Mouse (Mus musculus): ENCODE results near the gene Ppm1n.

The Ppm1n gene

DNA sequence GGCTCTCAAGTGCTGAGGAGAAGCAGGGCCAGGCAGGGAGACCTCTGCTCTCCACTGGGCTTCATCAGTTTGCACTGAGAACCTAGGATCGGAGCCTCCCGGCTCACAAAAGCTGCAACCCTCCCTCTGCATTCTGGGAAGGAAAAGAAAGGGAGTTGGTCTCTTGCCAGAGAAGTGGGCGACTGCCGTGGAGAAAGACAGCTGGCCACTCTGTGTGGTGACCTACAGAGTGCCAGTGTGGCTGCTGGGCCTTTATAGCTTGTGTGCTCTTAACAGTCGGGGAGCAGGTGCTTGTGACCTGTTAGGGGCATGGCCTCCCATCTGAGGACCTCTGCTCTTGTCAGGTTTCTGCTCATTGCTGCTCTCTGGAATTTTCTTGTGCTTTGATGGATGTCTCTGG lies 36.0 kb downstream of the Ppm1n start:
- no peak for DNase-seq

GRCm38 (mm10) chr7:19242005-19242404 lies 37.9 kb downstream of the Ppm1n start:
- no peak for DNase-seq

- DNase-seq, result no peak
Observed at GRCm38 (mm10) chr7:19240905-19241463, 38.9 kb downstream of the Ppm1n start.

- DNase-seq, result no peak
Observed at GRCm38 (mm10) chr7:19239986-19240385, 39.9 kb downstream of the Ppm1n start.

DNA sequence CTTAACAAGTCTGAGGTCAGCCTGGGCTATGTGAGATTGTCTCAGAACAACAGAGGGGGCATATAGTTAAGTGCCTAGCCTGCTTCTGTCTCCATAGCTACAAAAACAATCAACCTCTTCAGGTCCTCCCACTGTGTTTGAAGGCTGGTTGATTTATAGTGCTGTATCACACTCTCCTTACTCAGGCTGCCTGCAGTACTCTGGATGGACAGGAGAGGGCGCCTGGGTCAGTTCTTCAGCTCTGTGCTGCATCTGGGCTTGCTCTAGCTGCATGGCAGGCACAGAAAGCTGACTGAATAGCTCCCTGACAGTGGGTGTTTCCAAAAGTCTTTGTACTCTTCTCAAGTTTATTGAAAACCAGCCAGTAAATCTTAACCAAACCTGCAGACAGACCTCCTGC lies 40.4 kb downstream of the Ppm1n start:
- DNase-seq, result peak; percentile 94

- no peak for DNase-seq
Observed at GRCm38 (mm10) chr7:19238344-19238743, 41.5 kb downstream of the Ppm1n start.

- no peak for DNase-seq
Observed at GRCm38 (mm10) chr7:19236411-19236810, 43.5 kb downstream of the Ppm1n start.

DNA sequence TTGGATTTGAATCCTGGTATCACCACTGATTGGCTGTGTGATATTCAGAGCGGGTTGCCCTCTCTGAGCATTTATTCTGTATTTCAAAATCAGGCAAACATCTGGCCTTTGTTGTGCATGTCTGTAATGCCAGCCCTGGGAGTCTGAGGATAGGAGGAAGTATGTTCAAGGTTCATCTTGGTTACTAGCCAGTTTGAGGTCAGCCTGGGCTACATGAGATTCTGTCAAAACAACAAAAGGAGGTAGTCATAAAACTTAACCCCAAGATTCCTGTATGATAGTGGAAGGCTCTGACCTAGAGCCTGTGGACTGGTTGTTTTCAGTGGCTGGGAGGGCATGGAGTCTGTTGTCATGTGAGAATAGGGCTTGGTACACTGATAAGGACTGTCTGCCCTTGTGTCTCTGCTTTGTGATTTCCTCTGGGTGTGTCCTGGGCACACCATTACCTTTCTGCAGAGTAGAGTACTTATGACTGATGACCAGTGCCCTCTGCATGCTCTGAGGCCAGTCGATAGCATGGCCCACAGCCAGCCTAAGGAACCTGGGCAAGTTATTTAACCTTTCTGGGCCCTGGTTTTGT lies 44.7 kb downstream of the Ppm1n start:
- no peak for DNase-seq

- DNase-seq, result no peak
Observed at GRCm38 (mm10) chr7:19234652-19235051, 45.2 kb downstream of the Ppm1n start.

GRCm38 (mm10) chr7:19231849-19232248 lies 48.0 kb downstream of the Ppm1n start:
- DNase-seq, result no peak

- no peak for DNase-seq
Observed at GRCm38 (mm10) chr7:19230899-19231298, 49.0 kb downstream of the Ppm1n start.

GRCm38 (mm10) chr7:19230041-19230580 lies 49.8 kb downstream of the Ppm1n start:
- DNase-seq, result no peak

DNA sequence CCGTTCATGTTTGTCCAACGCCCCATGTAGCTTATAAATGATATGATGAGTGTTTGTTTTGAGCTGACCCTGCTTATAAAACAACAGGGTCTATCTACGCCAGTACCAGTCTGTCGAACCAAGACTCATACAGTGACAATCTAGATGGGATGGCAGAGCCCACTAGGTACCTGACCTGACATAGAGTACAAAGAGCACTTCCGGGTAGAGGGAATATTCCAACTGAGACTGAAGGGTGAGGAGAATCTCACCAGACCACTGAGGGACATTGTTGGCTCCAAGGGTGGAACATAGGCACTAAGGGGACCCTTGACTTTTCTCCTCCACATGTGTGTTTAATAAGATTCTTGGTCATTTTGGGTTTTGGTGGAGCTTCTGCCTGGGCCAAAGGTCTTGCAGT lies 50.5 kb downstream of the Ppm1n start:
- no peak for DNase-seq

GRCm38 (mm10) chr7:19228793-19229148 lies 51.1 kb downstream of the Ppm1n start:
- DNase-seq, result no peak

DNA sequence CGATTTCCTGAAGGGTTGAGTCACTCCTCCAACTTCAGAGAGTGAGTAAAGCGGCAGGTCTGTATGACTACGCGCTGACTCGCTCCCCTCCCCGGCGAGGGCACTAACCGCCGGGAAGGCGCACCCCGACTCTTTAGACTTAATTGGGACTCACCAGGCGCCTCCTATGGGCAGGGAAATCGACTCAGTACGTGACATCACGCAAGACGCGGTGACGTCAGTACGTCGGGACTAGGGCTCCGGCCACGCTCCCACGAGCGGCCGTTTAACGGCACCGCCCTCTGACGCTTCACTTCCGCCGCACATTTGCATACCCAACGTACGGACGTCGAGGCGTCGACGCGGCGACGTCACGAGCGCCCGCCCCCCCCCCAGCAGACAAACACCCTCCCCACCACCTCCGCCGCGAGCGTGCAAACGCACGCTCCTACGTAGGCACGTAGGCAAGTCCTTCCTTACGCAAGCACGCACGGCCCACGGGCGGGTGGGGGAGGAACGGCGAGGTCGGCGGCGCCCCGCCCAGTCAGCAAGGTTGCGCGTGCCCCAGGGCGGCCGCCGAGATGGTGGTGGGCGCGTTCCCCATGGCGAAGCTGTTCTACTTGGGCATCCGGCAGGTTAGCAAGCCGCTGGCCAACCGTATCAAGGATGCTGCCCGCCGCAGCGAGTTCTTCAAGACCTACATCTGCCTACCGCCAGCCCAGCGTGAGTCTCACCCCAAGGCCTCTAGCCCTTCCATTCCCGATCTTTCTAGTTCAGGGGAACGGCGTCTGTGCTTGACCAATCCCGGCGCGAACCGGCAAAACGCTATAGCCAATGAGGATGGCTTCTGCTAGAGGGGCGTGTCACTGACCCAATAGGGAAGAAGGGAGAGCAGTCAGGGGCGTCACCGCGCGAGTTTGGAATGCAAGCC lies 51.7 kb downstream of the Ppm1n start, which contains the start of gene Opa3:
TSS of gene Opa3 (plus strand) at position 452 of the 910 bp plus-strand sequence.
- peak; percentile 99 for DNase-seq

DNA sequence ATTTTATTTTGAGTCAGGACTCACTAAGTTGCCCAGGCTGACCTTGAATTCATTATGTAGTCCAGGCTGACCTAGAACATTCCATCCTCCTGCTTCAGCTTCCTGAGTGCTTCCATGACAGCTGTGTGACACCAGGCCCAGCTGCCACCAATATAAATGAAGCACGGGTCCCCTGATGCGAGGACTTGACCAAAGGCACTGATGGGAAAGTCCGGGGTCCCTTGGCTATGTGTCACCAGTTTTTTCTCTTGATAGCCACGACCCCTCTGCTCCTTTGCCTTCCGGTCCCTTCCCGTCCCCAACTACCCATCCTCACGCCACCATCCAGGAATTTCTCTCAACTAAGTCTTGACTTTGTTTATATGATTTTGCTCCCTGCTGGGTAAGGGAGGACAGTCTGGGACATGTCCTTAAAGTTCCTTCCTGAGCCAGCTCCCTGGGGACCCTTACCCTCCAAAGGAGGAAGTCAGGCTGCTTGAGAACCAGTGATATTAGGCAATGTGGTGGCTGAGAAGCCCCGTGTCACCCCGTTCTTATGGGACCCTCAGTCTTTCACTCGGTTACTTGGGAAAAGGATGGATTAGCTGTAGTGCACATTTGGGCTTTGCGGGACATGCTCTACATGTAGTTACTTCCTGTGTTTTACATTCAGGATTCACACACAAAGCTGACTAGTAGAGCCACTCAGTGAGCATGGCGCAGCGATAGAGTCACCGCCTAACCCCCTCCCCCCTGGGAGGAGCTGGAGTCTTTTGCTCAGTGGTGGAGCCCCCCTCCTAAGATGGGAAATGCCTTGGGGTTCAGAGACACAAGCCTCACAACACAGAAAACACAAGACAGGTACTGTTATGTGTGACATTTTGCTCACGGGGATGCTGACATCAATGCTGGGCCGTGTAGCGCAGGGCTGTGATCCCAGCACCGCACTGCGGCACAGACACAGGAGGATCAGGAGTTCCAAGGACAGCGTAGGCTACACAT lies 52.8 kb downstream of the Ppm1n start:
- peak; percentile 63 for DNase-seq

Measured in thymus, postnatal 4 days (tissue).